Comparison of ENCODE assay signal across 9 mouse cellular contexts in the genomic region with DNA sequence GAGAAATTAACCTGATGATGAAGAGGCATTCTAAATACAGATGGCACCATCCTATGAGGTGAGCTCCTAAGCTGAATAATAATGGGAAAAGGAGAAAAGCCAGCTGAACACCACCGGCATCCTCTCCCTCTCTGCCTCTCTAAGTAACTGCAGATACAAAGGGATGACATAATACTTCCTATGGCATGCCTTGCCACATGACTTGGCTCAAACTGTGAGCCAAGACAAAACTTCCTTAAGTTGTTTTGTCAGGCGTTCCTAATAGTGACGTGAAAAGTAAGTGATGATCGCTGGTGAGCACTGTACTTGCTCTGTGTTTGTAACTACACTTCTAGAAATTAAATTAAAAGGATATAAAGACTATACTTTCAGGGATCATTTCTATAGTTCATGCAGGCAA. TPM values are rescaled to one million over a fixed set of nuclear protein-coding genes. Genes with fewer than 3 reads are reported as not detected.
DNase-seq lines count a peak whose midpoint lies in the region; ATAC-seq lines count a peak whose summit lies in the region.
"Had no signal": no experiment of that assay in that cellular context is flagged by ENCODE, and none has a peak within 500 bp of the region (broad histone marks: within the 10 kb centered on the region; RNA-seq: fewer than 3 reads in every experiment).

No protein-coding gene starts in this region.

- no peak overlapping the region for H3K4me2 ChIP-seq in forebrain, embryonic 14.5 days (ENCODE audit: low read length)
- H3K4me2 ChIP-seq in forebrain, embryonic 15.5 days (replicated peaks) = no peak overlapping the region
- H3K4me2 ChIP-seq in liver, embryonic 12.5 days = peak overlapping the region; percentile 58
- no peak overlapping the region for H3K4me2 ChIP-seq in liver, embryonic 11.5 days
- peak overlapping the region; percentile 24 for H3K4me2 ChIP-seq in liver, embryonic 16.5 days (ENCODE audit: low read depth, low read length)

- H3K9me3 ChIP-seq in forebrain, embryonic 14.5 days (replicated peaks; ENCODE audit: control insufficient read depth, low read length) = no peaks in the 10 kb centered on the region
- H3K9me3 ChIP-seq in forebrain, embryonic 15.5 days = no peaks in the 10 kb centered on the region
- no peaks in the 10 kb centered on the region for H3K9me3 ChIP-seq in liver, embryonic 12.5 days (replicated peaks)
- H3K9me3 ChIP-seq in liver, embryonic 11.5 days (ENCODE audit: control insufficient read depth, low read length) = no peaks in the 10 kb centered on the region
- no peaks in the 10 kb centered on the region for H3K9me3 ChIP-seq in liver, embryonic 16.5 days (replicated peaks; ENCODE audit: control insufficient read depth, low read length)

- no peak overlapping the region for H3K9ac ChIP-seq in forebrain, embryonic 14.5 days (ENCODE audit: low read length)
- H3K9ac ChIP-seq in forebrain, embryonic 15.5 days (replicated peaks) = no peak overlapping the region
- H3K9ac ChIP-seq in liver, embryonic 12.5 days = no peak overlapping the region
- H3K9ac ChIP-seq in liver, embryonic 11.5 days (ENCODE audit: low read depth, low read length) = no peak overlapping the region
- H3K9ac ChIP-seq in liver, embryonic 16.5 days (ENCODE audit: low read depth, low read length) = no peak overlapping the region

- H3K36me3 ChIP-seq in forebrain, embryonic 14.5 days (ENCODE audit: control insufficient read depth, insufficient read depth, low read length) = no peaks in the 10 kb centered on the region
- H3K36me3 ChIP-seq in forebrain, embryonic 15.5 days = no peaks in the 10 kb centered on the region
- H3K36me3 ChIP-seq in liver, embryonic 12.5 days = no peaks in the 10 kb centered on the region
- no peaks in the 10 kb centered on the region for H3K36me3 ChIP-seq in liver, embryonic 11.5 days (ENCODE audit: control insufficient read depth, insufficient read depth, low read length)
- no peaks in the 10 kb centered on the region for H3K36me3 ChIP-seq in liver, embryonic 16.5 days (ENCODE audit: control insufficient read depth, insufficient read depth)

- no peak overlapping the region for H3K4me3 ChIP-seq in forebrain, embryonic 14.5 days (ENCODE audit: low read depth, low read length)
- H3K4me3 ChIP-seq in forebrain, embryonic 15.5 days = no peak overlapping the region
- no peak overlapping the region for H3K4me3 ChIP-seq in liver, embryonic 12.5 days
- no peak overlapping the region for H3K4me3 ChIP-seq in liver, embryonic 11.5 days (ENCODE audit: low read depth, low read length)
- no peak overlapping the region for H3K4me3 ChIP-seq in liver, embryonic 16.5 days (ENCODE audit: low read depth, low read length)
- H3K4me3 ChIP-seq: erythroblast, embryonic 14.5 days had no signal

- H3K27ac ChIP-seq in forebrain, embryonic 14.5 days (ENCODE audit: low read depth, low read length) = no peak overlapping the region
- H3K27ac ChIP-seq in forebrain, embryonic 15.5 days (replicated peaks) = no peak overlapping the region
- H3K27ac ChIP-seq in liver, embryonic 12.5 days = no peak overlapping the region
- no peak overlapping the region for H3K27ac ChIP-seq in liver, embryonic 11.5 days (ENCODE audit: low read depth, low read length)
- no peak overlapping the region for H3K27ac ChIP-seq in liver, embryonic 16.5 days (ENCODE audit: low read length)

- DNase-seq in forebrain, embryonic 14.5 days (ENCODE audit: low spot score) = no peak
- DNase-seq in liver, embryonic 11.5 days (ENCODE audit: low spot score) = no peak
- DNase-seq in adrenal gland, adult 8-10 months = no peak
- no peak for DNase-seq in frontal cortex, postnatal 36 days (ENCODE audit: low spot score in 2 of 2)

- no peaks in the 10 kb centered on the region for H3K27me3 ChIP-seq in forebrain, embryonic 14.5 days (replicated peaks; ENCODE audit: control insufficient read depth, insufficient read depth, low read length)
- no peaks in the 10 kb centered on the region for H3K27me3 ChIP-seq in forebrain, embryonic 15.5 days
- H3K27me3 ChIP-seq in liver, embryonic 12.5 days (replicated peaks) = peaks cover 4% of the 10 kb centered on the region
- no peaks in the 10 kb centered on the region for H3K27me3 ChIP-seq in liver, embryonic 11.5 days (replicated peaks; ENCODE audit: control insufficient read depth, insufficient read depth, low read length)
- no peaks in the 10 kb centered on the region for H3K27me3 ChIP-seq in liver, embryonic 16.5 days (ENCODE audit: control insufficient read depth, insufficient read depth, low read depth, low read length)

- 53% methylated on average over 4 of the region's 4 CpGs for WGBS in forebrain, embryonic 14.5 days
- 51% methylated on average over 4 of the region's 4 CpGs for WGBS in forebrain, embryonic 15.5 days
- 60% methylated on average over 4 of the region's 4 CpGs for WGBS in liver, embryonic 12.5 days (ENCODE audit: insufficient replicate concordance)
- WGBS in liver, embryonic 11.5 days = 64% methylated on average over 4 of the region's 4 CpGs
- WGBS in liver, embryonic 16.5 days (ENCODE audit: insufficient replicate concordance) = 52% methylated on average over 4 of the region's 4 CpGs

- H3K4me1 ChIP-seq in forebrain, embryonic 14.5 days (ENCODE audit: control insufficient read depth, insufficient read depth, low read length) = no peaks in the 10 kb centered on the region
- H3K4me1 ChIP-seq in forebrain, embryonic 15.5 days = no peaks in the 10 kb centered on the region
- H3K4me1 ChIP-seq in liver, embryonic 12.5 days = peaks cover 8% of the 10 kb centered on the region; the same call in 1 of the 2 replicates
- H3K4me1 ChIP-seq in liver, embryonic 11.5 days (replicated peaks; ENCODE audit: control insufficient read depth, insufficient read depth, low read length) = no peaks in the 10 kb centered on the region
- H3K4me1 ChIP-seq in liver, embryonic 16.5 days (ENCODE audit: control insufficient read depth, low read depth, low read length) = no peaks in the 10 kb centered on the region

- ATAC-seq in forebrain, embryonic 14.5 days = 0 out of 2 replicates have a peak, but pooled peaks have one; percentile 42
- ATAC-seq in forebrain, embryonic 15.5 days (replicated peaks) = no peak
- 0 out of 2 replicates have a peak, but pooled peaks have one; percentile 21 for ATAC-seq in liver, embryonic 12.5 days
- no peak for ATAC-seq in liver, embryonic 11.5 days (replicated peaks; ENCODE audit: low FRiP score)
- ATAC-seq in erythroblast, adult 5-6 weeks (replicated peaks; ENCODE audit: low FRiP score, poor library complexity, severe bottlenecking) = peak; percentile 85
- peak; percentile 41 for ATAC-seq in liver, embryonic 16.5 days (ENCODE audit: low read depth)

RNA-seq across cellular contexts. Expression of gene Tfpi, which starts 27.7 kb away (rescaled TPM):
- polyA plus RNA-seq in forebrain, embryonic 14.5 days (2014; fragmentation: Nextera tagmentation; extraction: Ambion mirVana) = 14.3 and 17.2 TPM in 2 replicates
- 9.7 and 10.7 TPM in 2 replicates for polyA plus RNA-seq in forebrain, embryonic 15.5 days (2015; fragmentation: Nextera tagmentation; extraction: Ambion mirVana)
- 25.0 and 25.8 TPM in 2 replicates for polyA plus RNA-seq in liver, embryonic 12.5 days (2016; fragmentation: Nextera tagmentation; extraction: Ambion mirVana)
- 40.9 and 41.9 TPM in 2 replicates for polyA plus RNA-seq in liver, embryonic 11.5 days (2014; fragmentation: Nextera tagmentation; extraction: Ambion mirVana)
- 2.3 and 2.7 TPM in 2 replicates for total RNA-seq in erythroblast, adult 5-6 weeks (2015; ENCODE audit: low replicate concordance)
- 6.1 and 6.9 TPM in 2 replicates for total RNA-seq in erythroblast, adult 5-6 weeks (2017; ENCODE audit: low replicate concordance)
- 15.5 and 17.6 TPM in 2 replicates for polyA plus RNA-seq in liver, embryonic 16.5 days (2015; fragmentation: Nextera tagmentation; extraction: Ambion mirVana)
- total RNA-seq in adrenal gland, adult 8-10 months (2022) = 10 to 100 TPM; 49.3 to 79.9 (median 60.1) TPM
- polyA plus RNA-seq: erythroblast, embryonic 14.5 days had no signal

Comparison
In these comparisons a context has a peak if more than half of its experiments do, and no peak if none do; other contexts are left out.
1. ATAC-seq: peak in forebrain, embryonic 14.5 days (single experiment), liver, embryonic 12.5 days (single experiment), erythroblast, adult 5-6 weeks (single experiment) and liver, embryonic 16.5 days (single experiment); none in forebrain, embryonic 15.5 days (single experiment) and liver, embryonic 11.5 days (single experiment).
2. H3K4me2 ChIP-seq: peak in liver, embryonic 12.5 days (single experiment) and liver, embryonic 16.5 days (single experiment); none in forebrain, embryonic 14.5 days (single experiment), forebrain, embryonic 15.5 days (single experiment) and liver, embryonic 11.5 days (single experiment).